Mouse (Mus musculus): ENCODE measurements around the gene Abi3.
A peak's percentile ranks its signal among the peaks of the same experiment; 100 is the strongest.

Gene Abi3

GRCm38 (mm10) chr11:95785675-95786074 lies 56.6 kb downstream of the Abi3 start:
- peak; percentile 39 for DNase-seq (ENCODE audit: low read depth, low spot score)

GRCm38 (mm10) chr11:95783958-95784357 lies 58.3 kb downstream of the Abi3 start:
- no peak for DNase-seq (ENCODE audit: low read depth, low spot score)

- DNase-seq (ENCODE audit: low read depth, low spot score) = no peak
Observed at GRCm38 (mm10) chr11:95783457-95783856, 58.8 kb downstream of the Abi3 start.

- no peak for DNase-seq (ENCODE audit: low read depth, low spot score)
Observed at GRCm38 (mm10) chr11:95781557-95781956, 60.7 kb downstream of the Abi3 start.

GRCm38 (mm10) chr11:95780480-95780879 lies 61.8 kb downstream of the Abi3 start:
- DNase-seq (ENCODE audit: low read depth, low spot score) = no peak

All from CD4-positive, CD25-positive, alpha-beta regulatory T cell, adult 2 months (primary cell).